Mouse (Mus musculus) kidney, embryonic 14.5 days (tissue): ENCODE data around the gene Ankle2. TPM values are rescaled to one million over a fixed set of nuclear protein-coding genes. Genes with fewer than 3 reads are reported as not detected.
A peak's percentile ranks its signal among the peaks of the same experiment; 100 is the strongest.

ENCODE experiments used
- ATAC-seq: fragments of 200-750 bp; cut with Nextera tagmentation; 2 replicates; pipeline ENCODE4 v1.8.0; 2017; ENCODE audit warnings: moderate number of reproducible peaks, mild to moderate bottlenecking, moderate TSS enrichment, moderate library complexity; ENCODE audit not compliant: low FRiP score, low TSS enrichment
- H3K27ac ChIP-seq: fragments of 300-500 bp; sonication (generic); 2 replicates; pipeline ENCODE4 v1.5.1; 2014; ENCODE audit warnings: low read depth, mild to moderate bottlenecking, low read length, moderate library complexity, mixed read lengths
- H3K27me3 ChIP-seq: fragments of 300-500 bp; sonication (generic); 2 replicates; pipeline ENCODE4 v1.6.1; 2014; ENCODE audit warnings: mild to moderate bottlenecking, low read length; ENCODE audit not compliant: control insufficient read depth, insufficient read depth
- H3K36me3 ChIP-seq: fragments of 300-500 bp; sonication (generic); 2 replicates; pipeline ENCODE4 v1.6.1; 2014; ENCODE audit warnings: low read length, mixed read lengths; ENCODE audit not compliant: control insufficient read depth, insufficient read depth
- H3K4me1 ChIP-seq: fragments of 300-500 bp; sonication (generic); 2 replicates; pipeline ENCODE4 v1.6.1; 2014; ENCODE audit warnings: low read length, mixed read lengths; ENCODE audit not compliant: control insufficient read depth, insufficient read depth
- H3K4me2 ChIP-seq: fragments of 300-500 bp; sonication (generic); replicated peaks from 2 replicates; pipeline ENCODE4 v1.6.1; 2014; ENCODE audit warnings: low read depth, mild to moderate bottlenecking, low read length
- H3K4me3 ChIP-seq: fragments of 300-500 bp; sonication (generic); 2 replicates; pipeline ENCODE4 v1.5.1; 2014; ENCODE audit warnings: mild to moderate bottlenecking, low read length
- H3K9ac ChIP-seq: fragments of 300-500 bp; sonication (generic); 2 replicates; pipeline ENCODE4 v1.6.1; 2014; ENCODE audit warnings: low read depth, mild to moderate bottlenecking, low read length, moderate library complexity
- H3K9me3 ChIP-seq: fragments of 300-500 bp; sonication (generic); 2 replicates; pipeline ENCODE4 v1.6.1; 2016; ENCODE audit warnings: low read length; ENCODE audit not compliant: control insufficient read depth
- WGBS: fragments of 180-500 bp; shearing (Covaris S2); extraction: QIAGEN DNeasy Blood & Tissue Kit; methylation state at CpG from one replicate; pipeline ENCODE4 v1.1.7; 2014; 5-methylcytosine and 5-hydroxymethylcytosine counted together
- polyA plus RNA-seq: library from polyadenylated mRNA; unstranded; fragments of >200 nt; fragmentation: Nextera tagmentation; extraction: Ambion mirVana; gene quantifications from 2 replicates; pipeline ENCODE4 v1.2.1, GENCODE M21; 2014

The Ankle2 gene
- polyA plus RNA-seq, 1 experiment from 2014 or later: 43.1 TPM

DNA sequence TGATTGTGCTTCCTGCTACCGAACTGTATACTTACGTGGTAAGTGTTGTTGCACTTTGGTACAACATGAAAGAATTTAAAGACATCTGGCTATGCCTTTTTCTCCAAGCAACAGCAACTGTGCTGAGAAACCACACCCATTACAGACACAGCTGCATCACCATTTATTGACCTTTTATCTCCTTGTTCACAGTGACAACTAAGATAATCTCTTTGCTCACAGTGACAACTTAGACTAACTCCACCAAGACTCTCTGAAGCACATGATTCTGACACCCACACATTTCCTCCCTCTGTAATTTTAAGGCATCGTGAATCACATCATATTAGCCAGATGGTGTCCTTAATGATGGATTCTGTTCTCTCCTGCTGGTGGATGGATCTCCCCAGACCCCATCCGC is 43.3 kb downstream of the Ankle2 start:
- no peak overlapping the region for H3K4me2 ChIP-seq
- H3K36me3 ChIP-seq: no peaks in the 10 kb centered on the region
- no peaks in the 10 kb centered on the region for H3K27me3 ChIP-seq
- no peaks in the 10 kb centered on the region for H3K9me3 ChIP-seq
- no peak overlapping the region for H3K4me3 ChIP-seq
- no peaks in the 10 kb centered on the region for H3K4me1 ChIP-seq
- WGBS: 82% methylated on average over 4 of the region's 4 CpGs
- ATAC-seq: no peak
- H3K9ac ChIP-seq: no peak overlapping the region
- no peak overlapping the region for H3K27ac ChIP-seq

DNA sequence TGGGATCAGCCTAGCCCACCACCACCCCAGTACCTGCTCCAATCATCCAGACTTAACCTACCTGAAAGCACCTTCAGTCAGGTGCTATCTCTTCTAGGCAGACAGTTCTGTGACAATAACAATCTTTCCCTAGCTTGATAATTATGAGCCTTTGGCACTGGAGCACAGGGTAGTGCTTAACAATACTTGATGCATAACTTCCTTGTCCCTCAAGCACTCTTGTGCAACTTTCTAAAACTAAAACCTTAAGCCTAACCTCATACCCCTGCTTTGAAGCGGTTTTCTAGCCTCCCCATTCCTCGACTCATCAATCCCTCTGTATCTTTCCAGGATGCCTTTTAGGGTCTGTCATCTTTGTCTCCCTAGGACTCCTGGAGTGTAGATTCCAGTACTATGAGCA is 44.0 kb downstream of the Ankle2 start:
- no peak overlapping the region for H3K9ac ChIP-seq
- H3K4me3 ChIP-seq: no peak overlapping the region
- no peaks in the 10 kb centered on the region for H3K4me1 ChIP-seq
- H3K4me2 ChIP-seq: no peak overlapping the region
- H3K9me3 ChIP-seq: no peaks in the 10 kb centered on the region
- 64% methylated on average over 2 of the region's 2 CpGs for WGBS
- no peak for ATAC-seq
- no peak overlapping the region for H3K27ac ChIP-seq
- no peaks in the 10 kb centered on the region for H3K27me3 ChIP-seq
- no peaks in the 10 kb centered on the region for H3K36me3 ChIP-seq

DNA sequence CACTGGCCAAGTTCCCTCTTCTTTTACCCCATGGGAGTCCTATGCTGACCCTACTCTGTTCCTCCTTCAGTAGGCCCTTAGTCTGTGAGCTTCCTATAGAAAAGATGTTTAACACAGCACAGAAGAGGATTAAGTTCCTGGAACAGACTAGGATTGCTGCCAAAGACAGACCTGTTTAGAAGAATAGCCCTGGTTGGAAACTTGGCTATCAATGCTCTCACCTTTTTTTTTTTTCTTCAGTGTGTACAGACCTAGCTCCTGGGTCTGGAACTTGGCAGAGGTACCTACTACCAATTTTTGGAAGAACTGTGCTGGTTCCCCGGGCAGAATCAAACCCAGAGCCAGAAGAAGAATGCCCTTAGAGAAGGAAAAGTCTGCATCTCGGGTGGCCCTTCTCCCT is 45.6 kb downstream of the Ankle2 start:
- no peaks in the 10 kb centered on the region for H3K36me3 ChIP-seq
- H3K27me3 ChIP-seq: no peaks in the 10 kb centered on the region
- H3K4me2 ChIP-seq: no peak overlapping the region
- no peaks in the 10 kb centered on the region for H3K9me3 ChIP-seq
- no peak overlapping the region for H3K9ac ChIP-seq
- no peak for ATAC-seq
- WGBS: 82% methylated on average over 2 of the region's 2 CpGs
- H3K4me3 ChIP-seq: no peak overlapping the region
- H3K4me1 ChIP-seq: no peaks in the 10 kb centered on the region
- no peak overlapping the region for H3K27ac ChIP-seq

DNA sequence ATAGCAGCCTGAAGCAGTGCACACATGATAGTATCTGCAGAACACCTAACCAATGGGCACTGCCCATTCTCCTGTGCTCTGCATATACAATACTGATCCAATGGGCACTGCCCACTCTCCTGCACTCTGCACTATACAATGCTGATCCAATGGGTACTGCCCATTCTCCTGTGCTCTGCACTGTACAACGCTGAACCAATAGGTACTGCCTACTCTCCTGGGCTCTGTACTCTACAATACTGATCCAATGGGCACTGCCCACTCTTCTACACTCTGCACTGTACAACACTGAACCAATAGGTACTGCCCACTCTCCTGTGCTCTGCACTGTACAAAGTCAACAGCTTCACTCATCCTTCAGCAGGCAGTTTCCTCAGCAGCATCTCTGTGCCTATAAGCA is 46.1 kb downstream of the Ankle2 start:
- Histone ChIP-seq H3K27ac (no peak overlapping the region), H3K4me2 (no peak overlapping the region), H3K9me3 (no peaks in the 10 kb centered on the region), H3K36me3 (no peaks in the 10 kb centered on the region), H3K27me3 (no peaks in the 10 kb centered on the region), H3K4me3 (no peak overlapping the region), H3K9ac (no peak overlapping the region), H3K4me1 (no peaks in the 10 kb centered on the region)
- WGBS: 86% methylated on average over 1 of the region's 1 CpGs
- ATAC-seq: no peak

DNA sequence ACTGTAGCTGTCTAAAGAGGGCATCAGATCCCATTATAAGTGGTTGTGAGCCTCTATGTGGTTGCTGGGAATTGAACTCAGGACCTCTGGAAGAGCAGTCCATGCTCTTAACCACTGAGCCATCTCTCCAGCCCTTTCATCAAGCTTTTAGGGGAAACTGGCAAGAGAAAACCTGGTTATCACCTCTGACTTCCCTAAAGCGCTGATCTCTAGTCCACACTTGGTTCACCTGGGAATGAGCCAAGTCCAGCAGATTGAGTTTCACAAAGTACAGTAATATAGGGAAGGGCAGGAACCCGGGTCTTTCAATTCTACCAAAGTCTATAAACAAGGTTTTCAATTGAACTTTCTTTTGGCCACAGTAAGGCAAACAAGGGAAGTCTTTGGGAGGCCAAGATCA is 51.2 kb downstream of the Ankle2 start:
- WGBS: 80% methylated on average over 2 of the region's 2 CpGs
- Histone ChIP-seq H3K4me2 (no peak overlapping the region), H3K27me3 (peaks cover 9% of the 10 kb centered on the region; the same call in 1 of the 2 replicates), H3K9me3 (no peaks in the 10 kb centered on the region), H3K4me1 (no peaks in the 10 kb centered on the region), H3K36me3 (no peaks in the 10 kb centered on the region), H3K9ac (no peak overlapping the region), H3K27ac (no peak overlapping the region), H3K4me3 (no peak overlapping the region)
- no peak for ATAC-seq

DNA sequence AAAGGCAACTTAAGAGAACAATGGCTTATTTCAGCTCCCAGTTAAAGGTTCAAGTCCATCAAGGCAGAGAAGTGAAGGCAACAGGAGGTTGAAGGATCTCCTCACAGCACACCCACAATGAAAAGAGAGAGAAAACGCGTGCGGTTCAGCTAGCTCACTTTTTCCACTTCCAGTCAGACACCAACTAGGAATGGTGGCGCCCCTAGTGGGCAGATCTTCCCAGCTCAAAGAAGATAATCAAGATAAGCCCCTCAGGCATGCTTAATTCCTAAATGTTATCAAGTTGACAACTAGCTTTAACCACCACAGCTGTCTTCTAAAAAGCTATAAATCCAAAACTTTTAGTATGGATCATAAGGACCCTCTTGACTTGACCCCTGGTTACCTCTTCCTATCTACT is 53.7 kb downstream of the Ankle2 start:
- Histone ChIP-seq H3K4me3 (peak overlapping the region; percentile 77; the same call in 1 of the 2 replicates), H3K27me3 (peaks cover 9% of the 10 kb centered on the region; the same call in 1 of the 2 replicates), H3K9ac (no peak overlapping the region), H3K9me3 (no peaks in the 10 kb centered on the region), H3K27ac (no peak overlapping the region), H3K4me1 (peaks cover 6% of the 10 kb centered on the region), H3K36me3 (peaks cover 5% of the 10 kb centered on the region), H3K4me2 (peak overlapping the region; percentile 82; the same call in 1 of the 2 replicates)
- 25% methylated on average over 4 of the region's 4 CpGs for WGBS
- no peak for ATAC-seq

DNA sequence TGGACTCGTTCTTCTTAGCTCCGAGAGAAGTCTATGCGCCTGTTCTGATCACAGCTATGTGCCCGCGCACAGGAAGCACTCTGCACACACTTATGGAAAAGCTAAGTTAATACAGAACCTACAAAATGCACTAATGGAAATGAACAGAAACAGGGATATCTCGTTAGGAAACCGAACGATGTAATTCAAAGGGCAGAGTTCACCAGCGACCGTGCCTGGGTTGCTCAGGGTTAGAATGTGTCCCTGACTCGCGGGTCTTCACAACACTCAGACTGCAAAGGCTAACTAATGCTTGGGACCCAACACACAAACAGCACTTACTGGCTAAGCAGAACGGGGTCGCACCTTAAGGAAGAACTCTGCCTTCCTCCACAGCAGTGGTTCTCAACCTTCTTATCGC is 54.4 kb downstream of the Ankle2 start:
- H3K9ac ChIP-seq: peak overlapping the region; percentile 28; the same call in 1 of the 2 replicates
- H3K9me3 ChIP-seq: no peaks in the 10 kb centered on the region
- no peak overlapping the region for H3K27ac ChIP-seq
- no peak for ATAC-seq
- H3K27me3 ChIP-seq: peaks cover 9% of the 10 kb centered on the region; the same call in 1 of the 2 replicates
- H3K4me1 ChIP-seq: peaks cover 6% of the 10 kb centered on the region
- 7% methylated on average over 15 of the region's 15 CpGs for WGBS
- H3K4me2 ChIP-seq: peak overlapping the region; percentile 82
- peak overlapping the region; percentile 77 for H3K4me3 ChIP-seq
- peaks cover 11% of the 10 kb centered on the region for H3K36me3 ChIP-seq

DNA sequence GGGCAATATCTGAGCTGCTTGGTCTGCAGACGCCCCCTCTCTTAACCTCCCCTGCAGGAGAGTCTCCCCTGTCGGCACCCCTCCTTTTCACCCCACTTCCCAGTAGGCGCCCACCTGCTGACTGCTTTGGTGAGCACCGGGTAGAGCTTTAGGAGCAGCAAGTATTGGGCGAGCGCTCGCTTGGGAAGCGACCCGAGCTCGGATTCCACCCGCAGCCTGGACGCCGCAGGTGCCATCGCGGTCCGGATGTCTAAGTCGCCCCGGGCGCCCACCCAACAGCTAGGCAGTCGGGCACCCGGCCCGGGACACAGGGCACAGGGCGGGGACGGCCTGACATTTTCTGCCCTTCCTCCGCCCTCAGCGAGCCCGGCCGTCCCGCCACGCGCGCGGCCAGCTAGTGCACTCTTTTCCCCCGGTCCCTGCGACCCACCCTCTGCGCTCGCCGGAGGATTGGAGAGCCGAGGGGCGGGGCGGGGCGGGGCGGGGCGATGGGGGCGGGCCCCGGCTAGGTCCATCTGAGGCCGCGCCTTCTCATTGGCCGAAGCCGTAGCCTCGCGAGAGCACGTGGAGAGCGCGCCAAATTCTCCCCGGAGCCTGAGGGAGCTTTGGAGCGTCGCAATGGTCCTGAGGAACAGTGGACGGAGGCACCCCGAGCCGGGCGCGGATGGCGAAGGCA is 55.1 kb downstream of the Ankle2 start, which contains the start of the genes Pxmp2 and Pole:
Pxmp2 (minus strand) TSS at position 417 of the 676 bp plus-strand sequence.
Pole (plus strand) TSS at position 537 of the 676 bp plus-strand sequence.
- Histone ChIP-seq H3K36me3 (peaks cover 18% of the 10 kb centered on the region), H3K4me3 (peak within 1 kb of the TSS; percentile 77), H3K27me3 (peaks cover 9% of the 10 kb centered on the region; the same call in 1 of the 2 replicates), H3K4me1 (peaks cover 6% of the 10 kb centered on the region), H3K27ac (peak within 1 kb of the TSS; percentile 47; the same call in 1 of the 2 replicates), H3K4me2 (peak within 1 kb of the TSS; percentile 82), H3K9me3 (no peaks in the 10 kb centered on the region), H3K9ac (peak within 1 kb of the TSS; percentile 81)
- ATAC-seq: peak; percentile 98
- under 1% methylated on average over 54 of the region's 64 CpGs for WGBS

- Histone ChIP-seq H3K27me3 (peaks cover 9% of the 10 kb centered on the region; the same call in 1 of the 2 replicates), H3K36me3 (peaks cover 24% of the 10 kb centered on the region), H3K4me1 (peaks cover 6% of the 10 kb centered on the region), H3K9ac (peak overlapping the region; percentile 81), H3K4me2 (peak overlapping the region; percentile 82), H3K27ac (peak overlapping the region; percentile 47; the same call in 1 of the 2 replicates), H3K9me3 (no peaks in the 10 kb centered on the region), H3K4me3 (peak overlapping the region; percentile 77)
- ATAC-seq: no peak; the same call in 1 of the 2 replicates
- WGBS: 5% methylated on average over 26 of the region's 31 CpGs
These were observed 55.8 kb downstream of the Ankle2 start for GRCm38 (mm10) chr5:110286446-110287083.
